Mouse (Mus musculus) adrenal gland, postnatal 25 days (tissue): ENCODE measurements at regions not wholly inside any gene's neighbourhood (a gene's known extent, or its start where the extent isn't known, plus 50 kb on each side); places are given as distances from the start of the nearest gene placed in this dataset.

Source experiments
- DNase-seq: peaks from one replicate; pipeline ENCODE4 v3.0.0; 2021; ENCODE audit warnings: mixed read lengths

DNA sequence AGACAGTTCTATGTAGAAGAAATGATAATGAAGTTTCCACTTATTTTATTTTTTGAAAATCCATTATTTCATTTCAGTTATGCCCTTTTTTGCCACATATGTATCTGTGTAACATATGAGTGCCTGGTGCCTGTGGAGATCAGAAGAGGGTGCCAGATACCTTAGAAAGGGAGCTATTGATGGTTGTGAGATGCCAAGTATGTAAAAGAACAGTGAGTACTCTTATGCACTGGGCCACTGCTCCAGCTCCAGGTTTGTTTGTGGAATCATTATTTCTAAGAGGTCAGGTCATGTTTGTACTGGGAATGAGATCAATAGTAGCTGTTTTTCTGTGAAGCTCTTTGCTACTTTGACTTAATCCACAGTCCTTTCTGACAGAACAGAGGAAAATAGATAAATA, 68.1 kb downstream of the Cenpw start:
- DNase-seq, result no peak

DNA sequence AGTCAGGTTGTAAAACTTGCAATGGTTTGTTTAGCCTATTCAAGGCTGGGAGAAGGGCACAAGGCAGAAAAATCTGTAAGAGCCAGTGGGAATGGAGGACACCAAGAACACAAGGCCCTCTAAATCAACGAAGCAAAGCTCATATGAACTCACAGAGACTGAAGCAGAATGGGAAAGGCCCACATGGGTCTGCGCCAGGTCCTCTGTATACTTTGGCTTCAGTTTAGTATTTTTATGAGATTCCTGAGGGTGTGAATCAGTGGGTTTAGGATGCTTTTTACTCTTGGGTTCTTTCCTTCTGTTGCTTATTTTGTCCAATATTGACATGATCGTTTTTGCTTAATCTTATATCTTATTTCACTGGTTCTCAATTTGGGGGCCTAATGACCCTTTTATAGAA, 90.0 kb downstream of the Cenpw start:
- DNase-seq, result no peak

DNA sequence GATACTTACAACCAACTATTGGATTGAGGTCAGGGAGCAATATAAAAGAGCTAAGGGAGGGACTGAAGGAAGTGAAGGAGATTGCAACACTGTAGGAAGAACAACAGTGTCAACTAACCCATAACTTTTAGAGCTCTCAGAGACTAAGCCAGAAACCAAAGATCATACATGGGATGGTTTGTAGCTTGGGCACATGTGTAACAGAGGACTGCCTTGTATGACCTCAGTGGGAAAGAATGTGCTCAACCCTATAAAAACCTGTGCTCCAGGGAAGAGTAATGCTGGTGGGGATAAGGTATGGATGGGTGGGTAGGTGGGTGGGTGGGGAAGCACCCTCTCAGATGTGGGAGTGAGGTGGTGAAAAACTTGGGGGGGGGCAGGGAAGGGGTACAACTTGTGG, 97.9 kb downstream of the Cenpw start:
- DNase-seq, result no peak

DNA sequence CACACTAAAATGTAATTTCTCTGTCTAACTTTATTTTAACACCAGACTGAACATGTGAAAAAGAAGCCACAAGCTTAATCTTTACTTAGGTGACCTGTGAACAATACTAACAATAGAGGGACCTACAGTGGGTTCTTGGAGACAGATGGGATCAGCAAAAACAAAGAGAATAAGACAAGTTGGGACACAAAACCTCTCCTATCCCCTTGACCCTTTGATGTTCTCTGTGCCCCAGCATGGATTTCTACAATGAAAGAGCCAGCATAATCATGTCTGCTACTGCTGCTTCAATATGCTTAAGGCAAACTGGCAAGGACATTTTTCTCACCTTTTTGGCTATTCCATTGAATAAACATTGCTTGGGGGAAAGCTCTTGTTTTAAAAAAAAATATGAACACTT, 105.8 kb downstream of the Cenpw start:
- no peak for DNase-seq

DNA sequence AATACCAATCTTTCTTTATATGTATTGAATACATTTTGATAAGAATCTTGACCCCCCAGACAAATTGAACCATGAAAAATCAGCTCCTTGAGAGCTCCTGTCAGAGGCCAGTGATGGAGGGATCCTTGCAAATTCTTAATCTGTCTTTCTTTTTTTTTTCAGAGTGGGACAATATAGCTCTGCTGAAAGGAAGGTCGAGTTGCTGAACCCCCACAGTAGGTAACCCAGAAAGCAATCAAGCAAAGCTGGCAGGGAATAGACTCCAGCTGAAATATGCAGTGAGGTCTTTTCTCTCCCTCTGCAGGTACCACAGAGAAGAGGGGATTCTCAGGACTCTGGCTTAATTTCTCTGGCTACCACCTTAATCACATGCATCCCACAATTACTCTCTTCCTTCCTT, 108.8 kb downstream of the Cenpw start:
- DNase-seq, result no peak

DNA sequence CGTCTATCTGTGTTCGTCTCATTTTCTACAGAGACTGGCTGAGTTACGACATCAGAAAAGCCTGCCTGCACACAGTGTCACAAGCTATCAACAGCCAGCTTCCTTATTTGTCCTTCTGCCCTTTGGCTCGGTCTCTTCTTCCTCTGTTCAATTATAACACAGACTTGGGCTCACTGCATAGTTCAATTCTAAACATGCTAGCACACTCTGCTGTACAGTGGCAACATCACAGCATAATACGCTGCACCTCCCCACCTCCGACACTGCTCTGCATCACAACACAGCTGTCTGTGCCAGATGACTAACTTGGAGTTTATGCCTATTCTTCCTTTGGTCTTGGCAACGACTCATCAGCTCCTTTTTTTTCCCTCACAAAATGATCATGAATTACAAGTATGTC, 111.0 kb downstream of the Cenpw start:
- DNase-seq, result peak; percentile 3

DNA sequence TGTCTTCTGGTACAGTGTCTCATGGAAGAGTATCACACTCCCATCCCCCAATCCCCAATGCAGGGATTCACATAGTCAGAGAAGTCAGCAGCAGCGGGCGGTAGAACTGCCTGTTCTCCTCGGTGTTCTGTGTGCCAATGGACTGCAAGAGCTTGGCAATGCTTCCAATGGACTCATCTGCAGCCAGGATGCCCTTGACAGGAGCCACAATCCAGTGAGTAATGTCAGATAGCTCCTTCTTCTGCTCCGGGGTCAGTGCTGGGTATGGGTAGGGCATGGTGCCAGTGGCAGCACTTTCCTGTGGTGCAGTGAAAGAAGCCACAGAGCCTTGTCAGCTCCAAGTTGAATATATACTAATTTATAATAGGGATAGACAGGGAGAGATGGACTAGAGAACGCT, 115.3 kb downstream of the Cenpw start:
- peak; percentile 29 for DNase-seq

DNA sequence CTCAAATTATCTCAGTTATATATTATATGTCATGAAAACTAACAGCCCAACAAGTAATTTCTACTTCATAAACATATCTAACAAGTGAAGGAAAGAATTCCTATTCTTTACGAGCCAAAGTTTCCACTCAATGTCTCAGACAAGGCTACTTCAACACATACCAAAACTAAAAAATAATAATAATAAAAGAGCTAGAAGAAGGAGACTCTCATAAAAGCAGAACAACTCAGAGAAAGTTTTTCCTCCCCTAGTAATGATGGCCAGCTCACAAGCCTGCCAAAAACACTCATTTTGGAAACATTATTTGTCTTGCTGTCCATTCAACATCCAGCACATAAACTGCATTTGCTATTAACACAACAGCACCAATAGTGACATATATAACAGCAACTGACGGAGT, 133.7 kb downstream of the Cenpw start:
- DNase-seq, result no peak

DNA sequence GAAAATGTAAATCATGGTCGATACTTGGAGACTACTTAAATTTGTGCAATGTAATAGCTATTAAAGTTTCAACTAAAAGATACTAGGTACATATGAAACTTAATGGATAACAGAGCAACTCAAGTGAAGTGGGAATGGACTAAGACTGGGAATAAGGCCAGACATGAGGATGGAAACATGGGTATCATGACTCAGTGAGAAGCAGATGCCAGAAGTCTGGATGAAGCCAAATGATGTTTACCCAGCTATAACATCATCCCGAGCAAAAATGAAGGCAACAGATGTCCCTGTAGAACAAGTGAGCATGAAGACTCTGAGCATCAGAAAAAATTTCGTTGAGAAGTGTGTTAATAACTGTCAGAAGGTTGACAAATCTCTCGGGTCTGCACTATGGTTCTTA, 169.7 kb downstream of the Cenpw start:
- no peak for DNase-seq

DNA sequence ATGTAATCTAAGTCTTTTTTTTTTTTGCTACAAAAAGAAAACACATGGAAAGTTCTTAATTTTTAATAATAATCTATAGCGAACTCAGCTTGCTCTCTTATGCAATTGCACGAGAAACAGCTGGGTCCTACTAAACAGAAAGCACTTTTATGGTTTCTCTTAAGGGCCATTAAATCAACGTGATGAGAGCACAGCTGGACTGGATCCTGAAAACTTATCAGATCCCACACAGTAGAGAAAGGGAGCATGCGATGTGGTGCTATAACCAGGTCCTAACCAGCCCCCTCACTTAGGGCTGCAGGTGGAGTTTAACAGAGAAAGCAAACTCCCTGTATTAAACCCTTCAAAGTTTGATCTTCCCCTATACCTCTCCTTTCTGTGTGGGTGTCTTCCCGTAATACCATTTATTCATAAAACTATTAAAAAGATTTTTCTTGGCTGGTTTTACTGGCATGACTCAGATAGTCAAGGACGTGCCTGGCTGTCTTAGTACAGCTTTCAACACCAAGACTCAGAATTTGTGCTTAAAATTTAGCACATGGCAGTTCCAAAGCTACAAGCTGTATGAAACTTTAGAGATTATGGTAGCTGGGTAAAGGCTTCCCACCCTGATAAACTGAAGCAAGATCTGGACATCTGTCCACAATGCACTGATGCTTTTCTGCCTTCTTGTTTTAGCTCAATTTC, 197.3 kb downstream of the Cenpw start:
- no peak for DNase-seq

DNA sequence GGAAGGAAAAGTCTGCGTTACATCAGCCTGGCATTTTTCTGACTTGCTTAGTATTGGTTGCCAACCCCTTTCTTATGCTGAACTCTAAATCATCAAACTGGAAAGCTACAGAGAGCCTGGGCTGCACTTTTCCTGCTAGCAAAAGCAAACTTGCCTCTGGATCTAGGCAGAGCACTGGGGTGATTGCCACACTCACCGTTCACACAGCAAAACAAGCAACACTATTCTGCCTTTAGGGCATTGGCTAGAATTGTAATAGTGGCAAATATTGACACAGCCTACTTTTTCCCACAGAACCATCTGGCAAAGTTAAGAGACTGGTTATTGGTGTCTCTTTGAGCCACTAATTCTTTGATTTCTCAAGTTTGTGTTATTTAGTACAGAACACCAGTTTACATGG, 199.5 kb downstream of the Cenpw start:
- DNase-seq, result no peak

DNA sequence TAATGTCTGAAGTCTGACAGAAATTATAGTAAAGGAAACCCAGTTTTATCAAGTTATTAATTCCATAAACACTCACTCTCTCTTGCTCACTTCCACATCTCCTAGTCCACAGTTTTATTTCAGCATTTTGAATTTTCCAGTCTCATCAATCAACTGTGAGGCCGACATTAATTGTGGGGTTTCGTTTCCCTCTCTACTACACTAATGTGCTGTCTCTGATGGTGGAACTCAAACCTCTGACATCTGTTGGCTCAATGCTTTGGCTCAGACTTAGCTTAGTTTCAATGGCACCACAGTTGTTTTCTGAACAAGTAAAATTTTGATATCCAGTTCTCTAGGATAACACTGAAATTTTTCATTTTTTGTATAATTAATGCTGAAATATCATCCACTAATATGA, 218.8 kb downstream of the Cenpw start:
- no peak for DNase-seq
